Mouse (Mus musculus): ENCODE measurements around the gene Rhebl1.

- no peak for TF ChIP-seq CTCF (IDR thresholded peaks at IDR 0.05; ENCODE audit: borderline replicate concordance, insufficient read depth, low read depth, low read length)
- TF ChIP-seq POLR2A (IDR thresholded peaks at IDR 0.05; ENCODE audit: borderline replicate concordance, insufficient read depth, low read length): no peak
Observed at GRCm38 (mm10) chr15:98849165-98849564, 45.2 kb downstream of the Rhebl1 start.

Measured in cerebellum, adult 2 months (tissue).